Mouse (Mus musculus): ENCODE measurements around the gene Clic4. TPM values are rescaled to one million over a fixed set of nuclear protein-coding genes. Genes with fewer than 3 reads are reported as not detected.

Clic4 gene
- polyA plus RNA-seq, 1 experiment from 2014 or later, result 210 TPM

- 67% methylated on average over 4 of the region's 4 CpGs for WGBS
- Histone ChIP-seq H3K27ac (no peak overlapping the region), H3K4me1 (peaks cover 12% of the 10 kb centered on the region), H3K27me3 (ENCODE audit: poor library complexity, severe bottlenecking) (no peaks in the 10 kb centered on the region), H3K9me3 (no peaks in the 10 kb centered on the region; the same call in 1 of the 2 replicates), H3K36me3 (replicated peaks) (no peaks in the 10 kb centered on the region), H3K4me3 (no peak overlapping the region)
- DNase-seq (ENCODE audit: extremely low spot score, low spot score), result no peak
Measured at GRCm38 (mm10) chr4:135306533-135306932, 33.9 kb upstream of the Clic4 start.

GRCm38 (mm10) chr4:135302261-135302660 is 29.6 kb upstream of the Clic4 start:
- H3K27me3 ChIP-seq (ENCODE audit: poor library complexity, severe bottlenecking), result no peaks in the 10 kb centered on the region
- peaks cover 13% of the 10 kb centered on the region for H3K4me1 ChIP-seq
- no peak overlapping the region for H3K4me3 ChIP-seq
- no peak overlapping the region for H3K27ac ChIP-seq
- H3K9me3 ChIP-seq, result no peaks in the 10 kb centered on the region
- 93% methylated on average over 10 of the region's 10 CpGs for WGBS
- H3K36me3 ChIP-seq (replicated peaks), result no peaks in the 10 kb centered on the region
- no peak for DNase-seq (ENCODE audit: extremely low spot score, low spot score)

GRCm38 (mm10) chr4:135301166-135301565 is 28.6 kb upstream of the Clic4 start:
- WGBS, result 86% methylated on average over 3 of the region's 3 CpGs
- no peak for DNase-seq (ENCODE audit: extremely low spot score, low spot score)

GRCm38 (mm10) chr4:135300248-135301041 is 27.8 kb upstream of the Clic4 start:
- DNase-seq (ENCODE audit: extremely low spot score, low spot score), result no peak
- Histone ChIP-seq H3K27ac (no peak overlapping the region), H3K4me1 (peaks cover 8% of the 10 kb centered on the region), H3K4me3 (no peak overlapping the region), H3K36me3 (replicated peaks) (no peaks in the 10 kb centered on the region), H3K27me3 (ENCODE audit: poor library complexity, severe bottlenecking) (no peaks in the 10 kb centered on the region), H3K9me3 (no peaks in the 10 kb centered on the region)
- WGBS, result 91% methylated on average over 26 of the region's 26 CpGs

More at GRCm38 (mm10) chr4:135301166-135301565, 28.6 kb upstream of the Clic4 start:
- Histone ChIP-seq H3K9me3 (no peaks in the 10 kb centered on the region), H3K36me3 (replicated peaks) (no peaks in the 10 kb centered on the region), H3K4me3 (no peak overlapping the region), H3K4me1 (peaks cover 8% of the 10 kb centered on the region), H3K27ac (no peak overlapping the region), H3K27me3 (ENCODE audit: poor library complexity, severe bottlenecking) (no peaks in the 10 kb centered on the region)

- Histone ChIP-seq H3K36me3 (replicated peaks) (no peaks in the 10 kb centered on the region), H3K9me3 (no peaks in the 10 kb centered on the region), H3K27me3 (ENCODE audit: poor library complexity, severe bottlenecking) (no peaks in the 10 kb centered on the region), H3K27ac (no peak overlapping the region), H3K4me1 (peaks cover 13% of the 10 kb centered on the region), H3K4me3 (no peak overlapping the region)
- no peak for DNase-seq (ENCODE audit: extremely low spot score, low spot score)
- WGBS, result 89% methylated on average over 10 of the region's 10 CpGs
Measured at GRCm38 (mm10) chr4:135298680-135299079, 26.1 kb upstream of the Clic4 start.

GRCm38 (mm10) chr4:135297931-135298546 is 25.4 kb upstream of the Clic4 start:
- H3K36me3 ChIP-seq (replicated peaks), result no peaks in the 10 kb centered on the region
- H3K27me3 ChIP-seq (ENCODE audit: poor library complexity, severe bottlenecking), result no peaks in the 10 kb centered on the region
- H3K4me1 ChIP-seq, result peaks cover 13% of the 10 kb centered on the region
- no peak for DNase-seq (ENCODE audit: extremely low spot score, low spot score)
- H3K4me3 ChIP-seq, result no peak overlapping the region
- no peaks in the 10 kb centered on the region for H3K9me3 ChIP-seq
- 0 out of 2 replicates have a peak overlapping the region, but pooled peaks have one; percentile 44 for H3K27ac ChIP-seq
- WGBS, result 66% methylated on average over 15 of the region's 15 CpGs

GRCm38 (mm10) chr4:135297146-135297545 is 24.5 kb upstream of the Clic4 start:
- H3K4me3 ChIP-seq, result no peak overlapping the region

GRCm38 (mm10) chr4:135296565-135296964 is 24.0 kb upstream of the Clic4 start:
- H3K27ac ChIP-seq, result no peak overlapping the region
- DNase-seq (ENCODE audit: extremely low spot score, low spot score), result no peak
- H3K4me1 ChIP-seq, result peaks cover 25% of the 10 kb centered on the region
- no peaks in the 10 kb centered on the region for H3K27me3 ChIP-seq (ENCODE audit: poor library complexity, severe bottlenecking)
- no peaks in the 10 kb centered on the region for H3K36me3 ChIP-seq (replicated peaks)
- no peaks in the 10 kb centered on the region for H3K9me3 ChIP-seq
- H3K4me3 ChIP-seq, result no peak overlapping the region

More at GRCm38 (mm10) chr4:135297146-135297545, 24.5 kb upstream of the Clic4 start:
- no peak for DNase-seq (ENCODE audit: extremely low spot score, low spot score)
- Histone ChIP-seq H3K27me3 (ENCODE audit: poor library complexity, severe bottlenecking) (no peaks in the 10 kb centered on the region), H3K9me3 (no peaks in the 10 kb centered on the region), H3K4me1 (peaks cover 20% of the 10 kb centered on the region), H3K27ac (no peak overlapping the region), H3K36me3 (replicated peaks) (no peaks in the 10 kb centered on the region)
- WGBS, result 86% methylated on average over 7 of the region's 7 CpGs

GRCm38 (mm10) chr4:135293813-135294212 is 21.2 kb upstream of the Clic4 start:
- Histone ChIP-seq H3K36me3 (replicated peaks) (no peaks in the 10 kb centered on the region), H3K4me1 (peaks cover 26% of the 10 kb centered on the region), H3K4me3 (no peak overlapping the region), H3K27ac (no peak overlapping the region), H3K9me3 (no peaks in the 10 kb centered on the region), H3K27me3 (ENCODE audit: poor library complexity, severe bottlenecking) (no peaks in the 10 kb centered on the region)
- no peak for DNase-seq (ENCODE audit: extremely low spot score, low spot score)
- WGBS, result 90% methylated on average over 3 of the region's 3 CpGs

GRCm38 (mm10) chr4:135292477-135293089 is 20.0 kb upstream of the Clic4 start:
- Histone ChIP-seq H3K27ac (peak overlapping the region; percentile 72), H3K9me3 (no peaks in the 10 kb centered on the region), H3K4me3 (peak overlapping the region; percentile 29), H3K27me3 (ENCODE audit: poor library complexity, severe bottlenecking) (no peaks in the 10 kb centered on the region), H3K36me3 (replicated peaks) (no peaks in the 10 kb centered on the region), H3K4me1 (peaks cover 18% of the 10 kb centered on the region)
- 14% methylated on average over 12 of the region's 12 CpGs for WGBS
- peak; percentile 40 for DNase-seq (ENCODE audit: extremely low spot score, low spot score)

- Histone ChIP-seq H3K9me3 (no peaks in the 10 kb centered on the region), H3K36me3 (replicated peaks) (no peaks in the 10 kb centered on the region), H3K4me1 (peaks cover 23% of the 10 kb centered on the region), H3K27ac (0 out of 2 replicates have a peak overlapping the region, but pooled peaks have one; percentile 9), H3K4me3 (no peak overlapping the region), H3K27me3 (ENCODE audit: poor library complexity, severe bottlenecking) (0 out of 2 replicates have a peak, but pooled peaks cover 5% of the 10 kb centered on the region)
- no peak for DNase-seq (ENCODE audit: extremely low spot score, low spot score)
- 69% methylated on average over 6 of the region's 6 CpGs for WGBS
Measured at GRCm38 (mm10) chr4:135291841-135292240, 19.2 kb upstream of the Clic4 start.

GRCm38 (mm10) chr4:135291199-135291598 is 18.6 kb upstream of the Clic4 start:
- H3K27ac ChIP-seq, result no peak overlapping the region
- H3K36me3 ChIP-seq (replicated peaks), result no peaks in the 10 kb centered on the region
- 90% methylated on average over 8 of the region's 8 CpGs for WGBS

GRCm38 (mm10) chr4:135287975-135288374 is 15.4 kb upstream of the Clic4 start:
- Histone ChIP-seq H3K36me3 (replicated peaks) (no peaks in the 10 kb centered on the region), H3K27me3 (ENCODE audit: poor library complexity, severe bottlenecking) (0 out of 2 replicates have a peak, but pooled peaks cover 14% of the 10 kb centered on the region), H3K4me1 (peaks cover 32% of the 10 kb centered on the region), H3K9me3 (no peaks in the 10 kb centered on the region), H3K4me3 (no peak overlapping the region), H3K27ac (no peak overlapping the region)
- no peak for DNase-seq (ENCODE audit: extremely low spot score, low spot score)
- 87% methylated on average over 3 of the region's 3 CpGs for WGBS

More at GRCm38 (mm10) chr4:135291199-135291598, 18.6 kb upstream of the Clic4 start:
- Histone ChIP-seq H3K9me3 (no peaks in the 10 kb centered on the region), H3K4me3 (no peak overlapping the region), H3K4me1 (peaks cover 29% of the 10 kb centered on the region), H3K27me3 (ENCODE audit: poor library complexity, severe bottlenecking) (0 out of 2 replicates have a peak, but pooled peaks cover 11% of the 10 kb centered on the region)
- no peak for DNase-seq (ENCODE audit: extremely low spot score, low spot score)

Data from forebrain, embryonic 10.5 days (tissue).